Mouse (Mus musculus) embryonic facial prominence, embryonic 15.5 days (tissue): ENCODE measurements around the gene Mrgprd. TPM values are rescaled to one million over a fixed set of nuclear protein-coding genes. Genes with fewer than 3 reads are reported as not detected.

Source experiments
- ATAC-seq: fragments of 200-750 bp; cut with Nextera tagmentation; 2 replicates; pipeline ENCODE4 v1.8.0; 2017; ENCODE audit warnings: low read depth, moderate TSS enrichment; ENCODE audit not compliant: insufficient number of reproducible peaks, low FRiP score, low TSS enrichment
- H3K27ac ChIP-seq: fragments of 300-500 bp; sonication (generic); replicated peaks from 2 replicates; pipeline ENCODE4 v1.5.1; 2015; ENCODE audit warnings: mild to moderate bottlenecking, inconsistent platforms
- H3K27me3 ChIP-seq: fragments of 300-500 bp; sonication (generic); 2 replicates; pipeline ENCODE4 v1.6.1; 2015; ENCODE audit warnings: inconsistent platforms
- H3K36me3 ChIP-seq: fragments of 300-500 bp; sonication (generic); 2 replicates; pipeline ENCODE4 v1.6.1; 2015; ENCODE audit warnings: mild to moderate bottlenecking, inconsistent platforms
- H3K4me1 ChIP-seq: fragments of 300-500 bp; sonication (generic); 2 replicates; pipeline ENCODE4 v1.6.1; 2015; ENCODE audit warnings: inconsistent platforms
- H3K4me2 ChIP-seq: fragments of 300-500 bp; sonication (generic); replicated peaks from 2 replicates; pipeline ENCODE4 v1.6.1; 2015; ENCODE audit warnings: mild to moderate bottlenecking, inconsistent platforms
- H3K4me3 ChIP-seq: fragments of 300-500 bp; sonication (generic); replicated peaks from 2 replicates; pipeline ENCODE4 v1.5.1; 2015; ENCODE audit warnings: mild to moderate bottlenecking, inconsistent platforms
- H3K9ac ChIP-seq: fragments of 300-500 bp; sonication (generic); 2 replicates; pipeline ENCODE4 v1.6.1; 2015; ENCODE audit warnings: inconsistent platforms
- H3K9me3 ChIP-seq: fragments of 300-500 bp; sonication (generic); replicated peaks from 2 replicates; pipeline ENCODE4 v1.6.1; 2016; ENCODE audit warnings: inconsistent platforms
- WGBS: fragments of 180-500 bp; shearing (Covaris S2); methylation state at CpG from one replicate; pipeline ENCODE4 v1.1.7; 2015; 5-methylcytosine and 5-hydroxymethylcytosine counted together
- polyA plus RNA-seq: library from polyadenylated mRNA; unstranded; fragments of >200 nt; fragmentation: Nextera tagmentation; extraction: Ambion mirVana; gene quantifications from 2 replicates; pipeline ENCODE4 v1.2.1, GENCODE M21; 2015

Mrgprd gene
- polyA plus RNA-seq, 1 experiment from 2014 or later: not detected

DNA sequence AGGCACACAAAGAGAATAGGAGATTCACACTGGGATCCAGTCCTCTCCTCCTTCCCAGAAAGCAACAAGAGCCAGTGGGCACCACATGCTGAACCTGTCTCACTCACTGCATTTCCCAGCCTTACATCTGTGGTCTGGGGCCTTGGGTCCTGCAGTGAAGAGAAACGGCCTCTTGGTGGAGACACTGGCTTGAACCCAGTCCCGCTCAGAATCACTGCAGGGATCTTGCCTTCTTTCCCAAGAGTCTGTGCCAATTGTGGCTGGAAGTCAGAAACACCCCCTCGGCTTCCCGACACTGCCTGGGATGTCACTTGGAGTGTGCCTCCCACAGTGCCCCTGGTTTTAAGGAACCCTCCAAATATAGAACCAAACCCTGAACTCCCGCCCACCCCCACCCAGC, 25.3 kb upstream of the Mrgprd start:
- no peaks in the 10 kb centered on the region for H3K27me3 ChIP-seq
- H3K4me3 ChIP-seq: no peak overlapping the region
- peak overlapping the region; percentile 69 for H3K27ac ChIP-seq
- 16% methylated on average over 5 of the region's 5 CpGs for WGBS
- no peaks in the 10 kb centered on the region for H3K36me3 ChIP-seq
- H3K9me3 ChIP-seq: no peaks in the 10 kb centered on the region
- peaks cover 12% of the 10 kb centered on the region for H3K4me1 ChIP-seq
- H3K9ac ChIP-seq: no peak overlapping the region
- ATAC-seq: peak; percentile 32; the same call in 1 of the 2 replicates
- no peak overlapping the region for H3K4me2 ChIP-seq

DNA sequence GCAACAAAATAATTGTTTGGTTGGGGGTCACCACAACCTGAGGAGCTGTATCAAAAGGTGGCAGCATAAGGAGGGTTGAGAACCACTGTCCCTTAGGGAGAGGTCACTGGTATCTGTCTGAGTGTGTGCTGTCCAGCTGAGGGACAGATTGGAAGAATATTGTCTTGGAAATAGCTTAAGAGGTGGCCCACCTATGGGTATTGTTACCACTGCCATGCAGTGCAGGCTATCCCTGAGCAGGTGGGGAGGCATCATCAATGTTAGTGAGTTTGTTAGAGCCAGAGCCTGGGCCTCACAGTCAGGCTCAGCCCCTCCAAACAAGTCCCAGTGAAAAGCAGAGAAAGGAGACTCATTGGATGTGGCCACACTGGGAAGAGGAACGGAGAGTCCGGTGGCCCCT, 22.8 kb upstream of the Mrgprd start:
- H3K9ac ChIP-seq: no peak overlapping the region
- H3K4me2 ChIP-seq: no peak overlapping the region
- no peak overlapping the region for H3K4me3 ChIP-seq
- no peaks in the 10 kb centered on the region for H3K36me3 ChIP-seq
- H3K4me1 ChIP-seq: peaks cover 12% of the 10 kb centered on the region
- 97% methylated on average over 2 of the region's 2 CpGs for WGBS
- H3K9me3 ChIP-seq: no peaks in the 10 kb centered on the region
- H3K27ac ChIP-seq: no peak overlapping the region
- no peak for ATAC-seq
- H3K27me3 ChIP-seq: no peaks in the 10 kb centered on the region

DNA sequence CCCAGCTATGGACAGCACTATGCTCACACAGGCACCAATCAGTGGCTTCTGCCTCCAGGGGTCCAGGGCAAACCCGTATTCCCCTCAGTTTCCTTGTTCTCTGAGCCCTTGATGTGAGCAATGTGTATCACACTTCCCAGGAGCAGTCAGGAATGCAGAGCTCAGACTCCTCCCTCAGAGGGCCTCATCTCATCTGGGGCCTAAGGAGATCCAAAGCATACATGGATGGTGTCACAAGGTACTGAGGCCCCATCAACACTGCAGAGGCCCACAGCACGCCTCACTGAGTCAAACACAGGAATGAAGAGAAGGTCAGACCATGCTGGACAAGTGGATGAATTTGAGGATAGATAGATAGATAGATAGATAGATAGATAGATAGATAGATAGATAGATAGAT, 21.9 kb upstream of the Mrgprd start:
- ATAC-seq: no peak
- no peak overlapping the region for H3K4me3 ChIP-seq
- H3K27me3 ChIP-seq: no peaks in the 10 kb centered on the region
- no peaks in the 10 kb centered on the region for H3K9me3 ChIP-seq
- peaks cover 12% of the 10 kb centered on the region for H3K4me1 ChIP-seq
- H3K9ac ChIP-seq: no peak overlapping the region
- H3K27ac ChIP-seq: no peak overlapping the region
- H3K4me2 ChIP-seq: no peak overlapping the region
- 51% methylated on average over 2 of the region's 2 CpGs for WGBS
- no peaks in the 10 kb centered on the region for H3K36me3 ChIP-seq

DNA sequence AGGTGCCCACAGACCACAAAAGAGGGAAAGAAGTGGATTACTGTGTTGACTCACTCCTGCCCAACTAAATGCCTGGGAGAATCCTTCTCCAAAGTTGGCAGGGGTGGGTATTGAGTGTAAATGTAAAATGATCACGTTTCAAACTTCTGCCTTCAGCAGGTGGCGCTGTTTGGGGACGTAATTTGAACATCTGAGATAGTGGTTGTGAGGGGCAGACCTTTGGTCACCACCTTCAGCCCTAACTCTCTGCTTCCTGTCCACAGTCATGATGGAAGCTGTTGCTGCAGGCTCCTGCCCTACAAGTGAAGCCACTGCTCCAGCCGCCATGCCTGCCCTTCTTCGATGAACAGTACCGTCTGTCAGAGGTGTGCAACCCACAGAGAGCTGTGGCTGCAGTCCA, 20.8 kb upstream of the Mrgprd start:
- no peak for ATAC-seq
- no peak overlapping the region for H3K27ac ChIP-seq
- H3K27me3 ChIP-seq: no peaks in the 10 kb centered on the region
- WGBS: 40% methylated on average over 6 of the region's 6 CpGs
- H3K36me3 ChIP-seq: no peaks in the 10 kb centered on the region
- no peaks in the 10 kb centered on the region for H3K9me3 ChIP-seq
- no peak overlapping the region for H3K4me3 ChIP-seq
- H3K4me2 ChIP-seq: no peak overlapping the region
- H3K4me1 ChIP-seq: peaks cover 11% of the 10 kb centered on the region
- no peak overlapping the region for H3K9ac ChIP-seq

DNA sequence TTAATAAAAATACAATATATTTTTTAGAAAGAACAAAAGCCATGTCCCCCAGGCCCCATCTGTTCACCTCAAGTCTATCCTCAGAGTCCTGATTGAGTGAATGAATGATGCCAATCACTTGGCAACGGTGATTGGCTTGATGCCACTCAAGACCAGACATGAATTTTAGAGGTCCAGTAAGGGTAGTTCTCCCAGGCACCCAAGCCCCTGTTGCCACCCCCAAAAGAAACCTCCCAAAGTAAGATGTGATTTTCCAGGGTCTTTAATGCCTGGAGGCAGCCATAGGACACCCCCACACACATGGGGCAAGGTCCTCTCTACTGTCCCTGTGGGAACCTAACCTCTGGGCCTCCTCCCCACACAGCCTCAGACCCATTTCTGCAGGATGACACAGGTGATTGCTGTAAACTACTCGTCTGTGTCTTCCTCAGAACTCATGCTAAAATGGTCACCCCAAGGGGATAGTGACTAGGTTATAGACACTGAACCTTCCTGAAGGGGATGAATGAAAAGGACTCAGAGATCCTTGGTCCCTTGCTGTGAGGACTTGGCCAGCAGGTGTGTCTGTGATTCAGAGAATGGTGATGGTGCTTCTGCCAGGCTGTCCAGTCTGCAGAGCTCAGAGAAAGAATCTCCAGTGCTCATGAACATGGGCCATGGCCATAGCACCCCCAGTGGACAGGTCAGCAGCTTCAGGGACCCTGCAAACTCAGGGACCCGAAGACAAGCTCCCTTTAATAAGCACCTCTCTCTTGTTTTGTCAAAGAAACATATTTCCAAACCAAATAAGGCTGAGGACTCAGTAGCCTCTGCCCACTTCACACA, 15.8 kb upstream of the Mrgprd start:
- Histone ChIP-seq H3K4me3 (no peak overlapping the region), H3K9ac (no peak overlapping the region), H3K4me1 (peaks cover 45% of the 10 kb centered on the region), H3K27ac (peak overlapping the region; percentile 76), H3K9me3 (no peaks in the 10 kb centered on the region), H3K36me3 (no peaks in the 10 kb centered on the region), H3K27me3 (no peaks in the 10 kb centered on the region), H3K4me2 (no peak overlapping the region)
- ATAC-seq: no peak
- WGBS: 60% methylated on average over 3 of the region's 3 CpGs

DNA sequence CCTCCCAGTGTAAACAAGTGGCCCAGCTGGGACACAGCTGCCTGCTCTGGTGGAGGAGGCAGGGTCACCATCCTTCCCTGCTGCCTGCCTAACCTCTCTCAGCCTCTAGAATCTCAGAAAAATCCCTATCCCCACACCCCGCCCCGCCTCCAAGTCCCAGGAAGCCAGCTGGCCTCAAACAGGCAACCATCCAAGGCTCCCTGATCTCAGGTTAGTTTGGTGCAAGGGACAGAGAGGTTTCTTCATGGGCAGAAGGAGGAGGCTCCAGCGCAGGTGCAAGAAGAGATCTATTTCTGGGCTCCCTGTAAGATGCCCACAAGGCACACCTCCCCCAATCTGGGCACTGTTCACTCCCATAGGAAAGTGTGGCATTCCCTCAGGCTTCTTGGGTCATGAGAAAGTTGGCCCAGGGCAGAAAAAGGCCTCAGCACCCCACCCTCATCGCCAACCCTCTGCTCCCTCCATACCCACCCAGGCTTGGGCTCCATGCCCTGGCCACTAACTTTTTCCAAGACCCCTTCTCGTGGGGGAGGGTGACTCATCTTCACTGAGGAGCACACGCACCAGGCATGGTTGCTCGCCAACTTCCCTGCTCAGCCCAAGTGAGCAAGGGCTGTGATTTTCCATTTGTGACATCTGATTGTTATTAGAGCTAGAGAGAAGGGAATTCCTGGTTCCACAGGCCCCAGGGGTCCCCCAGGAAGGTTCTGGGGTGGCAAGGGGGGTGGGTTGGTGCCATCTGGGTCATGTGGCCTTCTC, 14.9 kb upstream of the Mrgprd start:
- no peaks in the 10 kb centered on the region for H3K27me3 ChIP-seq
- peak; percentile 30; the same call in 1 of the 2 replicates for ATAC-seq
- no peak overlapping the region for H3K4me2 ChIP-seq
- 49% methylated on average over 7 of the region's 7 CpGs for WGBS
- no peak overlapping the region for H3K9ac ChIP-seq
- peaks cover 45% of the 10 kb centered on the region for H3K4me1 ChIP-seq
- peak overlapping the region; percentile 76 for H3K27ac ChIP-seq
- H3K9me3 ChIP-seq: no peaks in the 10 kb centered on the region
- H3K36me3 ChIP-seq: no peaks in the 10 kb centered on the region
- no peak overlapping the region for H3K4me3 ChIP-seq

DNA sequence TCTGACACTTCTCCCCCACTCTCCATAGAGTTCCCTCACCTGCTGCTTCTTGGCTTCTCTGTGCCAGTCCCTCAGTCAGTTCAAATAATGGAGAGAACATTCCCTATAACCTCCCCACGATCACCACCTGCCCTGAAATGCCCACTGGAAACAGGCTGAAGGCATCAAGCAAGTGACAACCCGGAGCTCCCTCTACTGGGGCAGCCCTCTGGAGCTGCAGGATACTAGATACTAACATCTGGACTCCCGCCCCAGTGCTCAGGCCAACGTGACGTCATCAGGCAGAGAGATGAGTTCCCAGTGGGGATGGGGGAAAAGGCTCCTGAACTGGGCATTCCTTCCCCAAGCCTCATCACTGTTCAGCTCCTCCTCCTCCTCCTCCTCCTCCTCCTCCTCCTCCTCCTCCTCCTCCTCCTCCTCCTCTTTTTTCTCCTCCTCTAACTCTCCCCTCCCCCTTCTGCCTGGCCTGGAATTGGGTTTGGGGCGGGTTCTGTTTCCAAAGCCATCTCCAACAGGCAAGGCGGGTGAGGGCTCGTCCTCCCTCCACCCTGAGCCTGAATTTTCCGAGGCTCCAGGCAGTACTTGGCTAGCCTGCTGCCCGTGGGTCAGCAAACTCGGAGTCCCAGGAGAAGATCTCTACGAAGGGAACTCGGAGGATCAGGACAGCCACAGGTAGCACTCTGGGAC, 14.2 kb upstream of the Mrgprd start, which contains the start of gene Mrgprf:
Gene Mrgprf, plus strand, starts transcription at position 508 of the 687 bp plus-strand sequence.
- Histone ChIP-seq H3K9ac (no peak within 1 kb of the TSS), H3K4me2 (peak within 1 kb of the TSS; percentile 45), H3K9me3 (no peaks in the 10 kb centered on the region), H3K36me3 (no peaks in the 10 kb centered on the region), H3K4me3 (peak within 1 kb of the TSS; percentile 24), H3K4me1 (peaks cover 45% of the 10 kb centered on the region), H3K27ac (peak within 1 kb of the TSS; percentile 79), H3K27me3 (no peaks in the 10 kb centered on the region)
- WGBS: 26% methylated on average over 13 of the region's 13 CpGs
- no peak for ATAC-seq

DNA sequence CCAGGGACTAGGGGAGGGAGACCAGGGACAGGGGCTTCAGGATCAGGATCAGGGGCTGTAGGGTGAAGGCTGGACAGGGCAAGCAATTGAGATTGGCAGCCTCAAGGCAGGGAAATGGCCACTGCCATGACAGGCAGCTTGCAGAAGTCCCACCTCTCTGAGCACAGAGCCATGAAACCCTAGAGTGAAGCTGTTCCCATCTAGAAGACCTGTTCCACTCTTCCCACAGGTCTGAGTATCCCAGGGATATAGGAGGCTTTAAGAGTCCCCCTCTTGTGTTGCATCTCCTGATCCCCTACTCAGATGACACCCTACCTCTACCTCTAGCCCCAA, 13.7 kb upstream of the Mrgprd start:
- no peaks in the 10 kb centered on the region for H3K36me3 ChIP-seq
- no peaks in the 10 kb centered on the region for H3K27me3 ChIP-seq
- no peak overlapping the region for H3K9ac ChIP-seq
- peak overlapping the region; percentile 24 for H3K4me3 ChIP-seq
- H3K4me1 ChIP-seq: peaks cover 45% of the 10 kb centered on the region
- ATAC-seq: no peak
- H3K9me3 ChIP-seq: no peaks in the 10 kb centered on the region
- peak overlapping the region; percentile 79 for H3K27ac ChIP-seq
- peak overlapping the region; percentile 45 for H3K4me2 ChIP-seq

DNA sequence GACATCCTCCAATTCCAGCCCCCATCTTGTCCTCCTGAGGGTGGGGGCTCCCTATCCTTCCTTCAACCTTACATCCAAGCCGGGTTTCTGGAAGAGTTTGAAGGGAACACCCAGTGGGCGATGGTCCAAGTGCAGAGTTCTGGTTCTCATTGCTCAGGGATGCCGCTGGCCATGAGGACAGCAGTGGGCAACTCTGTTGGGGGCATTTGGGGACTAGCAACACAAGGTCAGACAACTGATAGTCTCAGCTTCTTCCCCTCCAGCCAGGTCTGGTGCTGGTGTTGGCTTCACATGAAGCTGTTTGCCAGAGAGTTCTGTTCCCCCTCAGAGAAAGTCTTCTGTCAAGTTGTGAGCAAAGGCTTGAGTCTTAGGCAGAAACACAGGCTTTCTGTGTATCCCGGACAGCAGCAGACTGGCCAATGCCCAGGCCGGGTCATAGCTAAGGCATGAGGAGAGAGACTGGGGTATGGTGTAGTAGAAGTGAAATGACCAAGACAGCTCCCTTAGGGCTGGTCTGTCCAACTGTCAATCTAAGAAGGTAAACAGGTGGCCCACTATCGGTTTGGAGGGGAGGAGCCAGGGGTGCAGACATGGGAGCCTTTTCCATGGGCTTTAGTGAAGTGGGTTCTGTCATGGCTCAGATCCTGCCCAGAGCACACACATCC, 13.2 kb upstream of the Mrgprd start:
- H3K4me1 ChIP-seq: peaks cover 45% of the 10 kb centered on the region
- no peaks in the 10 kb centered on the region for H3K36me3 ChIP-seq
- no peaks in the 10 kb centered on the region for H3K9me3 ChIP-seq
- H3K27ac ChIP-seq: peak overlapping the region; percentile 79
- H3K4me3 ChIP-seq: peak overlapping the region; percentile 24
- ATAC-seq: no peak
- no peak overlapping the region for H3K9ac ChIP-seq
- peak overlapping the region; percentile 45 for H3K4me2 ChIP-seq
- WGBS: 66% methylated on average over 6 of the region's 6 CpGs
- no peaks in the 10 kb centered on the region for H3K27me3 ChIP-seq

DNA sequence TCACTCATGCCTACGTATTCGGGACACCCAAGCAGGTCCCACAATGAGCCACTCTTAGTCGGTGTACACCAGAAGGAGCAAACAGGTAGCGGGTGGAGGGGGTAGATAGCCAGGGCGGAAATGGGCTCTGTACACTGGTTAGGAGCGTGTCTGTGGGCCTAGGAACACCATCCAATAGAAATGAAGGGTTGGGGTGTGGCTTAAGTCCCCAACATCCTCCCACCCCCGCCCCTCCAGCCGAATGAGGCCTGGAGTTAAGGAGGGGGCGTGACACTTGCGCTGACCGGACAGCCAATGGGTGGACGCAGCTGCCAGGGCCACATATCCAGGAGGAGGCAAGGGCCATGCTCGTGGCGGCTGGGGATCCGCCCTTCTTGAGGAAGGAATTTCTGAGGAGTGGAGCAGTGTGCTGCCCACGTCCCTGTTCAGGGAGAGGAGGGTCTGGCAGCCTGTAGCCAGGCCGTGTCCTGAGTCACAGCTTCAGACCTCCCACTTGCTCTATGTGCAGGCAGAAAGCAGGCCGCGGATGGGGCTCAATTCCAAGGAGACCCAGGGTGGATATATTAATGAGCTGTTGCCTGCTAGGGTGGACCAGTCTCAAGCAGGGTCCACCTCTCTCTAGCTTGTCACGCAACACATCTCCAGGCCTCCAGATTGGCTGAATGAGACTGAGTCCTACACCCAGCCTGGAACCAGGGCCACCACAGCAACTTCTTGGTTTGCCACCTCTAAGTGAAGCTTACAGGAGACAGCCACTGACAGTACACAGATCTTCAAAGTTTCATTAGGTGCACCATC, 11.9 kb upstream of the Mrgprd start:
- peak; percentile 87 for ATAC-seq
- no peaks in the 10 kb centered on the region for H3K27me3 ChIP-seq
- H3K4me3 ChIP-seq: peak overlapping the region; percentile 26
- WGBS: 9% methylated on average over 20 of the region's 20 CpGs
- H3K4me2 ChIP-seq: peak overlapping the region; percentile 45
- peaks cover 45% of the 10 kb centered on the region for H3K4me1 ChIP-seq
- H3K36me3 ChIP-seq: no peaks in the 10 kb centered on the region
- H3K9ac ChIP-seq: no peak overlapping the region
- H3K27ac ChIP-seq: peak overlapping the region; percentile 63
- H3K9me3 ChIP-seq: no peaks in the 10 kb centered on the region
